Mouse (Mus musculus): ENCODE data around the gene Oaf. TPM values are rescaled to one million over a fixed set of nuclear protein-coding genes. Genes with fewer than 3 reads are reported as not detected.

Oaf gene
- polyA plus RNA-seq, 1 experiment from 2014 or later: 44.1 TPM

DNA sequence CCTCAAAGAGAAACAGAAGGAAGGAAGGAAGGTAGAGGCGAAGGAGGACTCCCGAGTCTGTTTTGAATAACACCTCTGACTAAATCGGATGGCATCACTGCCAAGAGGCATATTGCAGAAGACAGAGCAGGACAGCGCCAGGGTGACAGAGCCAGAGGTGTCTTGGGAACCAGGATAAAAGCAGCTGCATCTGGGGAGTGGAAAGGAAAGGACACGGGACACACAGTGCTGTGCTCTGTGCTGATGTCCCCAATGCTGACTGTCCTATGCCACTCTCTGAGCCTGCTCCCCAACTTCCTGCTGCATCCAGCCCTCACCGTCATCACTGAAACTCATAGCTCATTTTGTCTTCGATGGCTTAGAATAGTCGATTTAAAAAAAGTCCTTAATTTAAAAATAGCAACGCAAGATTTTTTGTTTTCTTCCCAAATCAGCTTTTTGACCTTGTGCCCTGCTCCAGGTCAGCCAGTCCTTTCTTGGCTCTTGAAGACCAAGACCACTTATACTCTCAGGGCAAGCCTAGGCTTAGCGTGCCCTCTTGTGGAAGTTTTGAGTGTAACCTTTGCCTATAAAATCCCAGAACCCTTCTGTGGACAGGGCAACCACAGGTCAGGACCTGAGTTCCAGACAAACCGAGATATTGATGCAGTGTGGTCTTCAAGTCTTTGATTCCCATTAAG, 28.8 kb downstream of the Oaf start:
- Histone ChIP-seq H3K27ac (no peak overlapping the region), H3K27me3 (replicated peaks) (peaks cover 62% of the 10 kb centered on the region), H3K4me3 (no peak overlapping the region), H3K4me2 (no peak overlapping the region), H3K4me1 (peaks cover 7% of the 10 kb centered on the region), H3K36me3 (no peaks in the 10 kb centered on the region), H3K9ac (no peak overlapping the region), H3K9me3 (replicated peaks) (no peaks in the 10 kb centered on the region)
- WGBS (ENCODE audit: insufficient replicate concordance): 22% methylated on average over 11 of the region's 11 CpGs
- no peak for ATAC-seq

- H3K4me3 ChIP-seq: no peak within 1 kb of the TSS
- 0 out of 2 replicates have a peak within 1 kb of the TSS, but pooled peaks have one; percentile 22 for H3K4me2 ChIP-seq
- H3K9ac ChIP-seq: no peak within 1 kb of the TSS
- ATAC-seq: no peak
- 12% methylated on average over 13 of the region's 13 CpGs for WGBS (ENCODE audit: insufficient replicate concordance)
- peaks cover 69% of the 10 kb centered on the region for H3K27me3 ChIP-seq (replicated peaks)
- no peaks in the 10 kb centered on the region for H3K9me3 ChIP-seq (replicated peaks)
- H3K27ac ChIP-seq: no peak within 1 kb of the TSS
- peaks cover 14% of the 10 kb centered on the region for H3K4me1 ChIP-seq
- H3K36me3 ChIP-seq: no peaks in the 10 kb centered on the region
Measured at GRCm38 (mm10) chr9:43210190-43210682, 29.5 kb downstream of the Oaf start, which contains the start of gene Pou2f3. TSS of gene Pou2f3 (minus strand) at chr9:43210369.

DNA sequence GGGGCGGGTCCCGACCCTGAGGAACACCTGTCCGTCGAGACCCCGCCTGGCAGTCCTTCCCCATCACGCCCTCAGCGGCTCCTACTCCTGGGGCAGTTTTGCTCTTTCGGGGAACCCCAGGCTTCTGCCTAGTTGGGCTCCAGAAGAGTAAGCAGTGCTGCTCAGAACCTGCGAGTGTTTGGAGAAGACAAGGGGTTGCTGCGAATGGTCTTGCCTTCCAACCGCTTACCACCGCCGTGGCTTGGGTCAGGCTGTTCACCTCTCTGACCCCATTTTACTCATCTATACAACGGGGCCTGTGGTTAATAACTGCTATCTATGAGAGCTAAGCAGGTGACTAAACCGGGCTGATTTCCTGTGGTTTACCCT, 33.7 kb downstream of the Oaf start:
- Histone ChIP-seq H3K9ac (no peak overlapping the region), H3K4me3 (no peak overlapping the region; the same call in 1 of the 2 replicates), H3K4me1 (peaks cover 14% of the 10 kb centered on the region), H3K9me3 (replicated peaks) (no peaks in the 10 kb centered on the region), H3K4me2 (peak overlapping the region; percentile 47; the same call in 1 of the 2 replicates), H3K27me3 (replicated peaks) (peaks cover 99% of the 10 kb centered on the region), H3K27ac (no peak overlapping the region), H3K36me3 (no peaks in the 10 kb centered on the region)
- ATAC-seq: no peak
- WGBS (ENCODE audit: insufficient replicate concordance): under 1% methylated on average over 15 of the region's 15 CpGs

GRCm38 (mm10) chr9:43205343-43206021, 34.2 kb downstream of the Oaf start:
- WGBS (ENCODE audit: insufficient replicate concordance): 6% methylated on average over 41 of the region's 41 CpGs
- H3K4me2 ChIP-seq: peak overlapping the region; percentile 47
- H3K9ac ChIP-seq: no peak overlapping the region
- no peaks in the 10 kb centered on the region for H3K36me3 ChIP-seq
- H3K27ac ChIP-seq: no peak overlapping the region
- peaks cover 11% of the 10 kb centered on the region for H3K4me1 ChIP-seq
- no peaks in the 10 kb centered on the region for H3K9me3 ChIP-seq (replicated peaks)
- peak overlapping the region; percentile 4; the same call in 1 of the 2 replicates for H3K4me3 ChIP-seq
- H3K27me3 ChIP-seq (replicated peaks): peaks cover 99% of the 10 kb centered on the region
- 0 out of 2 replicates have a peak, but pooled peaks have one; percentile 18 for ATAC-seq

- Histone ChIP-seq H3K36me3 (no peaks in the 10 kb centered on the region), H3K4me3 (no peak overlapping the region), H3K4me1 (no peaks in the 10 kb centered on the region), H3K4me2 (0 out of 2 replicates have a peak overlapping the region, but pooled peaks have one; percentile 10), H3K27ac (no peak overlapping the region), H3K27me3 (replicated peaks) (peaks cover 95% of the 10 kb centered on the region), H3K9me3 (replicated peaks) (no peaks in the 10 kb centered on the region), H3K9ac (no peak overlapping the region)
- 7% methylated on average over 5 of the region's 5 CpGs for WGBS (ENCODE audit: insufficient replicate concordance)
- peak; percentile 46; the same call in 1 of the 2 replicates for ATAC-seq
Measured at GRCm38 (mm10) chr9:43200212-43200611, 39.5 kb downstream of the Oaf start.

DNA sequence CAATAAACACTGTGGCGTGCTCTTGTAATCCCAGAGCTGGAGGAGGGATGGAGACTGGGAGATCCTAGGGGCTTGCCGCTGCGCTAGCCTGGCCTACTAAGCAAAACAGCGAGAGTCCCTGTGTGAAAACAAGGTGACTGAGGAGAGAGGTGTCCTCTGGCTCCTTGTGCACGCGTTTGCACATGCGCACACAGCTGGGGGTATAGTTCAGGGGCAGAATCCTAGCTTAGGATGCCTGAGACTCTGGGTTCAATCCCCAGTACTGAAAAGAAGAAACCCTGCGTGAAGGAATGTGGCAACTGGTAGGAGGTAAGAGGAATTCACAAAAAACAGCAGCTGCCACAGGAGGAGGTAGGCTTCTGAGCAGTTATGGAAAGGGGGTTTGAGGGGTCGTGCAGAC, 45.7 kb downstream of the Oaf start:
- no peaks in the 10 kb centered on the region for H3K9me3 ChIP-seq (replicated peaks)
- H3K36me3 ChIP-seq: no peaks in the 10 kb centered on the region
- no peak overlapping the region for H3K4me3 ChIP-seq
- H3K27me3 ChIP-seq (replicated peaks): peaks cover 89% of the 10 kb centered on the region
- no peaks in the 10 kb centered on the region for H3K4me1 ChIP-seq
- H3K27ac ChIP-seq: no peak overlapping the region
- ATAC-seq: no peak
- H3K4me2 ChIP-seq: no peak overlapping the region
- H3K9ac ChIP-seq: no peak overlapping the region
- 17% methylated on average over 9 of the region's 9 CpGs for WGBS (ENCODE audit: insufficient replicate concordance)

DNA sequence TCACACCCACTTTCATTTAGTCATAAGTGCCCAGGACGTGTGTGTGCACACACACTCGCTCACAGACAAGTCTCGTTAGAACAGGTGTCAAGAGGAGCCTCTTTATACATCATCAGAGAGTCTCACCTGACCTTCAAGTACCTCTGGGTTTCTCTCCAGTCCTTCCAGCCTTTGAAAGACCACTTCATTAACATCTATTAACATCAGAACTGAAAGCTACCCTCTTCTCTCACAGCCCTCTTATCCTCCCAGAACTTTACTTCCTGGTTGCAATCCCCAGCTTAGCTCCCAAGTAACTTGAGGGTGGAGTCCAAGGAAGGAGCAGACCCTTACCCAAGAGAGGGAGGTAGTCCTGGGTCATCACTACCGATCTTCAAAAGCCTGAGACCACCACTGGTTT, 48.1 kb downstream of the Oaf start:
- Histone ChIP-seq H3K9ac (no peak overlapping the region), H3K4me1 (no peaks in the 10 kb centered on the region), H3K27ac (no peak overlapping the region), H3K36me3 (no peaks in the 10 kb centered on the region), H3K4me2 (no peak overlapping the region), H3K9me3 (replicated peaks) (no peaks in the 10 kb centered on the region), H3K27me3 (replicated peaks) (peaks cover 73% of the 10 kb centered on the region), H3K4me3 (no peak overlapping the region)
- no peak for ATAC-seq
- 40% methylated on average over 4 of the region's 4 CpGs for WGBS (ENCODE audit: insufficient replicate concordance)

DNA sequence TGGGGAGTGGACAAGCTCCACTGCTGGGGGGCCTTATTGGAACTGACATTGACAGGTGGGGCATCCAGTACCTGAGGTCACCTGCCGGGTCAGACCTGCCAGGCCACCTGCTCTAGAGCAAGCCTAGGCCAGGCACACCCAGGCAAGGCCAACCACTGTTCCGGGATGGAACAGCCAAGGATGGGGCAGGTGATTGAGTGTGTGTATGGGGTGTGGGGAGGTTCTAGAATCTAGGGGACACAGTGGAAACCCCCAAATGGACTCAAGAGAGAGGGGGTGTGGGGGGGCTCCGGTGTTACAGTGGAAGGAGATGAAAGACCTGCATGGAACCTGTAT, 50.7 kb downstream of the Oaf start:
- no peak overlapping the region for H3K9ac ChIP-seq
- ATAC-seq: no peak
- H3K27ac ChIP-seq: no peak overlapping the region
- H3K4me2 ChIP-seq: no peak overlapping the region
- no peaks in the 10 kb centered on the region for H3K36me3 ChIP-seq
- no peaks in the 10 kb centered on the region for H3K4me1 ChIP-seq
- 38% methylated on average over 3 of the region's 3 CpGs for WGBS (ENCODE audit: insufficient replicate concordance)
- H3K4me3 ChIP-seq: no peak overlapping the region
- peaks cover 48% of the 10 kb centered on the region for H3K27me3 ChIP-seq (replicated peaks)
- no peaks in the 10 kb centered on the region for H3K9me3 ChIP-seq (replicated peaks)

DNA sequence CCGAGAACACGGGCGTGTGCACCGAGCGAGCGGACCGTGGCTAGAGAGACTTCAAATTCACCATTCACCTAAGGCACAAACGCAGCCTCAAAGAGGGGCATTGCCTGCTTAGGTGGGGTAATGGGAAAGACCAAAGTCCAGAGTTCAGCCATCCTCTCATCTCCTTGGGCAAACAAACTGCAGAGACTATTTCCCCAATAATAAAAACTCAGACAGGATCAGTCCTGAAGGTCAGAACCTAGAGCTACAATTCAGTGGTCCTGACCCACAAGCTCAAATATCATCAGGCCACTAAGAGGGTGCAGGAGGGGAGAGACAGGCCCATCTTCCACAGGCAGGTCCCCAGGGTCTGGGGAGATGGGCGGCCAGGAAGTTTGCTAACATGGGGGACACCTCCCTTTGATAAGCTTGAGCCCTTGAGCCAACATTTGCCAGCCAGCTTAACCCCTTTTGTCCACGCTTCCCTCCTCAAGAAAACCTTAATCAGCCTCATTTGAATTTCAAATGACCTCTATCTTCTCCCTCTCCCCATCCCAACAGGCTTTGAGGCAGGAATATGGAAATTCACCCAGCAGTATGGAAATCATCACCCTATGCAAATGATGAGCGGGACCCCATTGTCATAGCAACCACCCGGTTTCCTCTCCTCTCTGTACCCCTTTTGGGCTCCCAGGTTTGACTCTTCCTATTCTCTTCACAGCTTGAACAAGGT, 51.2 kb downstream of the Oaf start:
- Histone ChIP-seq H3K9me3 (replicated peaks) (no peaks in the 10 kb centered on the region), H3K9ac (no peak overlapping the region), H3K27ac (no peak overlapping the region), H3K4me3 (no peak overlapping the region), H3K27me3 (replicated peaks) (peaks cover 43% of the 10 kb centered on the region), H3K36me3 (no peaks in the 10 kb centered on the region), H3K4me2 (no peak overlapping the region), H3K4me1 (no peaks in the 10 kb centered on the region)
- 66% methylated on average over 12 of the region's 12 CpGs for WGBS (ENCODE audit: insufficient replicate concordance)
- no peak for ATAC-seq

GRCm38 (mm10) chr9:43179614-43180013, 60.1 kb downstream of the Oaf start:
- Histone ChIP-seq H3K4me1 (no peaks in the 10 kb centered on the region), H3K27ac (no peak overlapping the region), H3K9me3 (replicated peaks) (no peaks in the 10 kb centered on the region), H3K9ac (no peak overlapping the region), H3K36me3 (no peaks in the 10 kb centered on the region), H3K27me3 (replicated peaks) (peaks cover 7% of the 10 kb centered on the region; the same call in 1 of the 2 replicates), H3K4me2 (no peak overlapping the region), H3K4me3 (no peak overlapping the region)
- ATAC-seq: no peak
- WGBS (ENCODE audit: insufficient replicate concordance): 49% methylated on average over 5 of the region's 5 CpGs

DNA sequence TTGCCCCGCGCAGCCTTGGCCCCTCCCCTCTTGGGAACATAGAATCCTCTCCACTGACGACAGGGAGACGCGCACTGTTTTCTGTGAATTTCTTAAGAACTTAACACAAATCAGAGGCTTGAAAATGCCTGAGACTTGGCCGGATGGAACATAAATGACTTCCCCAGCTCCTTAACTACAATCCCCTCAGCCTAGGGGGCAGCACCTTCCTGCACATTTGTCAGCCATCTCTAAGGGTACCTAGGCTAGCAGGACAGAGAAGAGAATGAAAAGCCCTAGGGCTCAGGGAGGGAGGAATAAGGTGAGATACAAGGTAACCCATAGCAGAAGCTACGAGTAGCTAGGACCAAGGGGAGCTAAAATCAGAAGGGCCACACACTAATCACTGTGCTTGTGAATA, 61.5 kb downstream of the Oaf start:
- Histone ChIP-seq H3K9me3 (replicated peaks) (no peaks in the 10 kb centered on the region), H3K9ac (no peak overlapping the region), H3K27me3 (replicated peaks) (peaks cover 7% of the 10 kb centered on the region; the same call in 1 of the 2 replicates), H3K4me2 (no peak overlapping the region), H3K4me1 (no peaks in the 10 kb centered on the region), H3K4me3 (no peak overlapping the region), H3K27ac (no peak overlapping the region), H3K36me3 (no peaks in the 10 kb centered on the region)
- 44% methylated on average over 7 of the region's 7 CpGs for WGBS (ENCODE audit: insufficient replicate concordance)
- no peak for ATAC-seq
